Mouse (Mus musculus): Measurements from ENCODE around the gene Galm. TPM values are rescaled to one million over a fixed set of nuclear protein-coding genes. Genes with fewer than 3 reads are reported as not detected.
A peak's percentile ranks its signal among the peaks of the same experiment; 100 is the strongest.
"Not testable (repeated sequence)": the region's sequence is repeated elsewhere in the genome, so short reads cannot be mapped to it uniquely, and the experiment has no call there.

The Galm gene
- polyA plus RNA-seq, 1 experiment, result 7.6 TPM

- TF ChIP-seq POLR2A (IDR thresholded peaks at IDR 0.05; ENCODE audit: borderline replicate concordance, extremely low read depth, low read depth, low read length), result peak; percentile 9; the same call in 1 of the 2 replicates
- peak; percentile 99 for TF ChIP-seq CTCF (IDR thresholded peaks at IDR 0.05; ENCODE audit: insufficient read depth, low read length)
- Histone ChIP-seq H3K4me1 (ENCODE audit: control insufficient read depth, insufficient read depth, low read length) (no peaks in the 10 kb centered on the region), H3K4me3 (replicated peaks; ENCODE audit: extremely low read depth, low read depth, low read length) (no peak overlapping the region)
- 0% methylated on average over 6 of the region's 6 CpGs for WGBS
- DNase-seq, result peak; percentile 72
Measured at GRCm38 (mm10) chr17:80179959-80180358, 52.7 kb downstream of the Galm start.

GRCm38 (mm10) chr17:80180468-80180867 is 53.2 kb downstream of the Galm start:
- no peaks in the 10 kb centered on the region for H3K4me1 ChIP-seq (ENCODE audit: control insufficient read depth, insufficient read depth, low read length)
- no peak for TF ChIP-seq CTCF (IDR thresholded peaks at IDR 0.05; ENCODE audit: insufficient read depth, low read length)
- TF ChIP-seq POLR2A (IDR thresholded peaks at IDR 0.05; ENCODE audit: borderline replicate concordance, extremely low read depth, low read depth, low read length), result no peak
- DNase-seq, result no peak
- no peak overlapping the region for H3K4me3 ChIP-seq (replicated peaks; ENCODE audit: extremely low read depth, low read depth, low read length)

DNA sequence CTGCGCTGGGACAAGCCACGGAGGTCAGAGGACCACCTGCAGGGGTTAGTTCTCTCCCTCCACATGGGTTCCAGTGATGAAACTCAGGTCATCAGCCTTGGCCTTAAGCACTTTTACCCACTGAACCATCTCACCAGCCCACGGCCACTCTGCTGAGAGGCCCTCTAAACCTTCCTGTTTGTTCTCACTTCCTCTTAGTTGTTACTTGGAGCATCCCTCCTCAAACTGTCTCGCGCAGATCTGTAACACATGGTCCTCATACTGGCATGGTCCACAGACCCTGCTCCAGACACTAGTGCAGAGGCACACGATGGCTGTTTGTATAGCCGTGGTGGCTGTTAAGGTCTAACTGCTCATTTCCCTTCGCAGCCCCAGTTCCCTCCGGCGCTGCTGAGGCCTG is 56.3 kb downstream of the Galm start:
- H3K4me1 ChIP-seq (ENCODE audit: control insufficient read depth, insufficient read depth, low read length), result no peaks in the 10 kb centered on the region
- WGBS, result 74% methylated on average over 10 of the region's 10 CpGs
- DNase-seq, result no peak
- H3K4me3 ChIP-seq (replicated peaks; ENCODE audit: extremely low read depth, low read depth, low read length), result no peak overlapping the region
- TF ChIP-seq POLR2A (IDR thresholded peaks at IDR 0.05; ENCODE audit: borderline replicate concordance, extremely low read depth, low read depth, low read length), result no peak
- TF ChIP-seq CTCF (IDR thresholded peaks at IDR 0.05; ENCODE audit: insufficient read depth, low read length), result no peak

GRCm38 (mm10) chr17:80193075-80193474 is 65.8 kb downstream of the Galm start:
- H3K4me1 ChIP-seq (ENCODE audit: control insufficient read depth, insufficient read depth, low read length), result no peaks in the 10 kb centered on the region
- H3K4me3 ChIP-seq (replicated peaks; ENCODE audit: extremely low read depth, low read depth, low read length), result no peak overlapping the region
- TF ChIP-seq POLR2A (IDR thresholded peaks at IDR 0.05; ENCODE audit: borderline replicate concordance, extremely low read depth, low read depth, low read length) (no peak), CTCF (IDR thresholded peaks at IDR 0.05; ENCODE audit: insufficient read depth, low read length) (no peak)
- no peak for DNase-seq
- 53% methylated on average over 5 of the region's 5 CpGs for WGBS

DNA sequence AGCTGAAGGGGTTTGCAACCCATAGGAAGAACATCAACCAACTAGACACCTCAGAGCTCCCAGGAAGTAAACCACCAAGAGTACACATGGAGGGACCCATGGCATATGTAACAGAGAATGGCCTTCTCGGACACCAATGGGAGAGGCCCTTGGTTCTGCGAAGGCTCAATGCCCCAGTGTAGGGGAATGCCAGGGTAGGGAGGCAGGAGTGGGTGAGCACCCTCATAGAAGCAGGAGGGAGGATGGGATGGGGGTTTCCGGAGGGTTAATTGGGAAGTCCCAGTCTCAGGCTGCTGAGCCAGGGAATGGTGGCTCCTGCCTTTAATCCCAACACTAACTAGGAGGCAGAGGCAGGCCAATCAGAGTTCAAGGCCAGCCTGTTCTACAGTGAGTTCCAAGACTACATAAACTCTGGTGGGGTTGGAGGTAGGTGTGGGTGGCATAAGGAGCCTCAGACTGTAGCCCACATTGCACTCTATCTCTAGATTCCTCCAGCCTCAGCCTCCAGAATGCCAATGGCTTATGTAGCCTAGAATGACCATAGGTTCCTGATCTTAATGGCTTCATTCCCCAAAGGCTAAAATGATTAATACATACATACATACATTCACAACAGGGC is 72.0 kb downstream of the Galm start:
- WGBS, result 90% methylated on average over 3 of the region's 3 CpGs
- no peaks in the 10 kb centered on the region for H3K4me1 ChIP-seq (ENCODE audit: control insufficient read depth, insufficient read depth, low read length)
- no peak for TF ChIP-seq POLR2A (IDR thresholded peaks at IDR 0.05; ENCODE audit: borderline replicate concordance, extremely low read depth, low read depth, low read length)
- no peak for TF ChIP-seq CTCF (IDR thresholded peaks at IDR 0.05; ENCODE audit: insufficient read depth, low read length)

DNA sequence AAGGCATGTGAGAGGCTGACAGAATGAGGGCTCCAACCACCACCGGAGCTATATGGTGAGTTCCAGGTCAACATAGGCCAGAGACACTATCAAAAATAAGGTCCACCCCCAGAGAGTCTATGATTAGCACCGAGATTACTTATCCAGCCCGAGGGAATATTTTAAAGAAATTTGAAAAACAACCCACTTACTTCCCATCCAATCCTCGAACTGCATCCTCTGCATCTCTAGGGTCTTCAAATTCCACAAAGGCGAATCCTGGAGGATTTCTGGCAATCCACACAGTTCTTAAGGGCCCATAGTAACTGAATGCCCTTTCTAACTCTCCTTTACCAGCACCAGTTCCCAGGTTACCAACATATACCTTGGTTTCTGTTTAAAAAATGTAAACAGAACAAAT is 78.4 kb downstream of the Galm start:
- Histone ChIP-seq H3K4me1 (ENCODE audit: control insufficient read depth, insufficient read depth, low read length) (peaks cover 9% of the 10 kb centered on the region), H3K4me3 (replicated peaks; ENCODE audit: extremely low read depth, low read depth, low read length) (peak overlapping the region; percentile 98)
- WGBS, result 9% methylated on average over 5 of the region's 5 CpGs
- no peak for DNase-seq
- TF ChIP-seq POLR2A (IDR thresholded peaks at IDR 0.05; ENCODE audit: borderline replicate concordance, extremely low read depth, low read depth, low read length) (no peak), CTCF (IDR thresholded peaks at IDR 0.05; ENCODE audit: insufficient read depth, low read length) (no peak)

More for the DNA sequence above, 72.0 kb downstream of the Galm start:
- no peak for DNase-seq
- H3K4me3 ChIP-seq (replicated peaks; ENCODE audit: extremely low read depth, low read depth, low read length), result no peak overlapping the region

DNA sequence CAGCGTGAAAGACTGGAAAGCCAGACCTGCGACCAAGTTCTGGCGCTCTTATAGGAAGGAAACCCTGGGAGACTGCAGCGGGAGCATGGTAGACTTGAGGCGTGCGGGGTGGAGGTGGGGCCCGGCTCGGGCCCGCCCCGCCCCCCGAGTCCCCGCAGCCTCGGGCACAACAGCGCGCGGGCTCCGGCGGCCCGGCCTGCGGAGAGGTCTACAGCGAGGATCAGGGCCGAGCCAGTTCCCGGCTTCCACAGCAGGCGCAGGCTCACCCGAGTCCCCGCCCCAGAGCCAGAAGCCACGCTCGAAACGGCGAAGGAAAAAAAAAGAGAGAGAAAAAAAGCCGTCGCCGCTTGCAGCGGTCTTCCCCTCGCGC is 79.0 kb downstream of the Galm start:
- no peak for DNase-seq
- no peak for TF ChIP-seq POLR2A (IDR thresholded peaks at IDR 0.05; ENCODE audit: borderline replicate concordance, extremely low read depth, low read depth, low read length)
- no peak for TF ChIP-seq CTCF (IDR thresholded peaks at IDR 0.05; ENCODE audit: insufficient read depth, low read length)
- WGBS, result under 1% methylated on average over 36 of the region's 36 CpGs
- peaks cover 9% of the 10 kb centered on the region for H3K4me1 ChIP-seq (ENCODE audit: control insufficient read depth, insufficient read depth, low read length)
- H3K4me3 ChIP-seq (replicated peaks; ENCODE audit: extremely low read depth, low read depth, low read length), result peak overlapping the region; percentile 98

DNA sequence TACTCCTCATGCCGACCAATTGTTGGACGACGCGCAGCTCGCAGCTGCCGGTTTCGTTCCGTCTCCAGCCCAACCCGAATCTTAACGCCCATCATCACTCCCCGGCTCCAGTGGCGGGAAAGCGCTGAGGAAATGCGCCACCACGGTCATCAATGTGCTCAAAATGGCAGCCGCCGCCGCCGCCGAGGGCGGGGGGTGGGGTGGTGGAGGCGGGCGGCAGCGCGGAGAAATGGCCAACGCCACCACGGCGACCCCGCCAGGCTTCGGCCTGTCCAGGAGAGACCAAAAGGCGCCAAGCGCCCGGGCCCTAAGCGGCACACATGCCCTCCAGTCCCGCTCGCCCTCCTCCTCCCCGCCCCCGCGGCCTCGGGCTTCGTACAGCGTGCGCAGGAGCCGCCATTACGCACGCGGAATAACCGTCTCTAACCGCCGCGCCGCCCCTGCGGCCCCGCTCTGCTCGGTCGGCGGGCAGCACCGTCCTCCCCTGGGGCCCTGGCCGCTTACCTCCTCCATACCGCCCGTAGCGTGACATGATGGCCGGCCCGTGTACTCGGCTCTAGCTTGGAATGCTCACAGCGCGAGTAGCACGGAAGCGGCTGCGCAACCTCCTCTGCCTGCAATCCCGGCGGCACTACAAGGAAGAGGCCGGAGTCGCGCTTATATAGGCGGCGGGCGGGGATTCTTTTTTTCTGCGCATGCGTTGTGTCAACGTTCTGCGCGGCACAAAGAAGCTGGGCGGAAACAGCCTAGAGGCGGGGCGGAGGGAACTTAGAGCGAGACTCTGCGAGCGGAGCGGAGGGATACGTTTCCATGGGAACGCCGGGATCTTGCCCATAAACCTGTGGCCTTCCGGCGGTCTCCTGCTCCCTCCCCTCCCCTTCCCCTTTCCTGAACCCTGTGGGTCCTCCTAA is 79.7 kb downstream of the Galm start, which contains the start of the genes Srsf7 and Ttc39d:
Gene Srsf7, minus strand, starts transcription at position 637 of the 911 bp plus-strand sequence.
Gene Ttc39d, plus strand, starts transcription at position 790 of the 911 bp plus-strand sequence.
- peak; percentile 99 for DNase-seq

GRCm38 (mm10) chr17:80213998-80214397 is 86.7 kb downstream of the Galm start:
- H3K4me3 ChIP-seq (replicated peaks; ENCODE audit: extremely low read depth, low read depth, low read length); DNase-seq; H3K4me1 ChIP-seq (ENCODE audit: control insufficient read depth, insufficient read depth, low read length): not testable (repeated sequence)
- 91% methylated on average over 4 of the region's 4 CpGs for WGBS

More for the DNA sequence above, 79.7 kb downstream of the Galm start, which contains the start of the genes Srsf7 and Ttc39d:
- WGBS, result under 1% methylated on average over 95 of the region's 95 CpGs
- Histone ChIP-seq H3K4me3 (replicated peaks; ENCODE audit: extremely low read depth, low read depth, low read length) (peak within 1 kb of the TSS; percentile 98), H3K4me1 (ENCODE audit: control insufficient read depth, insufficient read depth, low read length) (peaks cover 9% of the 10 kb centered on the region)
- TF ChIP-seq POLR2A (IDR thresholded peaks at IDR 0.05; ENCODE audit: borderline replicate concordance, extremely low read depth, low read depth, low read length) (peak; percentile 100), CTCF (IDR thresholded peaks at IDR 0.05; ENCODE audit: insufficient read depth, low read length) (no peak)

All from lung, adult 2 months (tissue).